Mouse (Mus musculus): ENCODE measurements around the gene 4933402J07Rik.

DNA sequence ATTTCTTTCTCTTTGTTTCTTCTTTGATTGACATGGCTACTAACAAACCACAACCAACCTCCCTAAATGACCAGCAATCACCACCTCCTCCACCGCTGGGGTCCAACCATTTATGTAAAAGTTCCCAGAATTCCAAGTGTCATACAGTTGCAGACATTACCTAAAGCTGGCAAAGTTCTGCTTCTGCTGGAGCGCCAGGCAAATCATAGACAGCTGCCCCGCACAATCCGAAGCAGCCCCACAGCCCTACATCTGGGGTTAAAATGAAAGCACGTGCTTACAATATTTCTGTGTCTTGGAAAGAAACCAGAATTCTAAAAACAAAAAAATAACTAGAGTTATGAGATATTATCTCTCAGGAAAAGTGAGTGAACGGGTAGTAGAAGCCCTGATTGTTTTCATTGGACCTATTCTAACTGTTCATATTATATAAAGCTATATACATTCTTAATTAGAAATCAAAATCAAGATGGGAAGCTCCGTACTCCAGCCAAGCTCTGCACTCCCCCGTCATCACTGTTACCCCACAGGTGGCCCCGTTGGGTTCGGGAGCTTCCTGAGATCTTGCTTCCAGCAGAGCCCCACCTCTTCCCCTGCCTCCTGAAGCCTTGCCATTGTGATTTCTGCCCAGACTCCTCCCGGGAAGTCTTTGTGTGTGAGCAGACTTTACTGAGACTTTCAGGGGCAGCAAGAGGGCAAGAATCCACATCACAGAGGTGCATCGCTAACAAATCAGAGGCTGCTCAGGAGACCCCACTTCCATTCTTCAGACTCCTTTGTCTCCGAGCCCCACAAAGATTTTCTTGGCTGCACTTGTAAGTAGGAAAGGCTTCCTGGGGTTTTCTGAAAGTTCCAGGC lies 6.3 kb downstream of the 4933402J07Rik start:
- no peak for TF ChIP-seq POLR2A (IDR thresholded peaks at IDR 0.05; ENCODE audit: borderline replicate concordance, insufficient read depth, low read length)
- TF ChIP-seq CTCF (IDR thresholded peaks at IDR 0.05; ENCODE audit: borderline replicate concordance, insufficient read depth, low read depth, low read length) = no peak

Data from cerebellum, adult 2 months (tissue).